Mouse (Mus musculus) yolk sac, embryonic 10.5 days (tissue): ENCODE results near the gene Slc2a9.

Source experiments
- DNase-seq: peaks from one replicate; pipeline ENCODE4 v3.0.0-alpha.2; 2017; ENCODE audit warnings: low spot score

The Slc2a9 gene

GRCm38 (mm10) chr5:38502992-38503391 is at the start of gene Slc2a9:
Gene Slc2a9, minus strand, starts transcription at chr5:38503143.
- DNase-seq = no peak

- no peak for DNase-seq
These were observed 49.7 kb upstream of the Slc2a9 start for GRCm38 (mm10) chr5:38552615-38553014.

DNA sequence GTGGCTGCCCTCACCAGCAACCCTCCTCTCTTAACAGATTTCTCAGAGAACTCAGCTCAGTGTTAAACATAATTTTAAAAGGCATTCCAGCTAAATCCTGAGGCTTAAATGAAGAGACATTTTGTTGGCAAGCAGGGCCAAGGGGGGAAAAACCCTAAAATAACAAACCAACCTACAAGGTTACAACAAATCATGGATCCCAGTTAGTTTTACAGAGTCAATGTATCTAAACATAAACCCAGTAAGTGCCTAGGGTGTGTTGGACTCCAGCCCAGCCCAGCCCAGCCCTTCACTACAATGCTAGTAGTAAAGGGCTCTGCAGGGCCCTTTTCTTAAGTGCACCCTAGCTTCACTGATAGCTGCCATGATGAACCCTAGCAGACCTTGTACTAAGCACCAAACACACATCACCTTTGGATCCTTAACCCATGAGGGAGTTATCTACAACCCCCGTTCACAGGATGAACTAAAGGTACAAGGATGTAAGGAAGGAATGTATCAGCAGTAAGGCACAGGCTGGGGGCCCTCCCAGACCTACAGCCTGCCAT is 47.4 kb upstream of the Slc2a9 start:
- DNase-seq = no peak

GRCm38 (mm10) chr5:38549461-38549909 is 46.5 kb upstream of the Slc2a9 start:
- DNase-seq = no peak

- no peak for DNase-seq
These were observed 44.4 kb upstream of the Slc2a9 start for GRCm38 (mm10) chr5:38547375-38547774.

GRCm38 (mm10) chr5:38544423-38545415 is 41.8 kb upstream of the Slc2a9 start:
- no peak for DNase-seq

DNA sequence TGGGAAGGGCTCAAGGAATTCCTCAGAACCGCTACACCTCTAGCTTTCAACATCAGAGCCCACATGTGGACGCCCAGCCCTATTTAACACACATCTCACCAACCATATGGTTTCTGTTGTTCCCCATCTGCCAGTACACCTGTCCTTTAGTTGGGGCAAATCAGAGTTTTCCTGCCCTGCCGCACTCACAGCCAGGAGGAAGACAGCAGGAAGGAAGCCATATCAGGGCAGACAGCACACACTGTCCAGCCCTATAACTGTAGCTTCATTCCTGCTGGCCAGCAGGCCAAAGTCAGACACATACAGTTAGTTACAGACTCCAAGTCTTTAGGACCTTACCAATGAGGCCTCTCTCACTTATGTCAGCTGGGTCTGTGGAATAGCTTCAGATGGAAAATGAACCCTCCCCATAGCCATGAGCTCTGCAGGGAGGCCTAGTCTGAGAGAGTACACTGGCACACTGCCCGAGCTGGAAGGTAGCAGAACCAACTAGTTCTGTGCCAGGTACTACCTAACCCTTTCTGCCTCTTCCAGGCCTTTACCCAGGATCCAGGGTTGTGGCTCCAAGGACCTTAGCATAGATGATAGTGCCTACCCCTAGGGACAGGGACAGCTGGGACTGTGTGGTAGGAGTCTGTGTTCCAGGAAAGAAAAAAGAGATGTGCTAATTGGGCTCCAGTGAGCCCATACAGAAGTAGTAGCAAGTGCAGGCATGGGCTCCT is 40.7 kb upstream of the Slc2a9 start:
- DNase-seq = no peak

DNA sequence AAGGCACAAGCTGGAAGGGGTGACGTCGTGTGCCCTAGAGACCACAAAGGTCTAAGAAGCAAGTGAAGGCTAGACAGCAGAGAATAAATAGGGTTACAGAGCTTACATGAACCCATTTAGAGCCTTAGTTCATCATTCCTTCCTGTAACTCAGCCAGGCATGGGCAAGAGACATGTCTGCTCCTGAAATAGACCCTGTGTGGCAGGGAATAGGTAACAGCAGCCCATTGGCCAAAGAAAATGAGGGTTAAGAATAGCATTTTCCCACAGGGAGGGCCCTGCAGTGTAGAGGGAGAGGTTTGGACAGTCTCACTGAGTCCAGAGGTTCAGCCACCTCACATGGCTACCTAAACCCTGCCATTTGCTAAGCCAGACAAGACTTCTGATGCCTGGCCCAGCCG is 38.8 kb upstream of the Slc2a9 start:
- DNase-seq = no peak

GRCm38 (mm10) chr5:38540898-38541297 is 38.0 kb upstream of the Slc2a9 start:
- DNase-seq = no peak

DNA sequence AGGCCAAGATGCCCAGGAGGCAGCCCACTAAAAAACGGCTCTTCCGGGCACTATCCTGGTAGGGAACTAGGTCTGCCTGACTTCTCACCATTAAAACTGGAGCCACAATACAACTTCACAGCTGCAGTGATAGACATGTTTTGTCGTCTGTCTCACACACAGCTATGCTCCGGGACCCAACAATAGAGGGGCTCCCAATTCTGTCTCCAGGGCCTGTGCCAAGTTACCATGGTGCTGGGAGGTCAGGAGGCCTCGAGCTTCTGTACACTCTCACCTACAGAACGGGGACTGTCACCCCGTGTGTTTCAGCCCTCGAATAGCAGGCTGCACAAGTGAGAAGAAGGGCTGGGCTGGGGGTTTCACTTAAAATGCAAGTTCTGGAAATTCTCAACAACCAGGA is 35.6 kb upstream of the Slc2a9 start:
- DNase-seq = no peak

GRCm38 (mm10) chr5:38537845-38538244 is 34.9 kb upstream of the Slc2a9 start:
- DNase-seq = no peak

DNA sequence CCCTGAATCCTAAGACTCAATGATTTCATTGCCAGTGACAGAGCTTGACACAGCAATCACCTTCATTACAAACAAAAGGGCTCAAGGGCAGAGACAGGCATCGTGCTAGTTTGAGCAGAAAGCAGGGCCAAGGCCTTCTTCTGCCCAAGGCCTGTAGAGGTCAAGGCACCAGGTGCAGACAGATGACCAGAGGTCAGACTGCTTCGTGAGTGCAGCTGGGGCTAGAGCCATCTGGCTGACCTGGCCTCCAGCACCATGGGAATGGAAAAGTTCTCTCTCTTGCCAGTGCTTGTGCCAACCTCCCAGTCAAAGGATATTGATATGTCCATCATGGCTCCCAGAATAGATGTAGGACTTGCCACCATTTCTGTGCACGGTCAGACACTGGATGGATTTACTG is 33.9 kb upstream of the Slc2a9 start:
- no peak for DNase-seq

DNA sequence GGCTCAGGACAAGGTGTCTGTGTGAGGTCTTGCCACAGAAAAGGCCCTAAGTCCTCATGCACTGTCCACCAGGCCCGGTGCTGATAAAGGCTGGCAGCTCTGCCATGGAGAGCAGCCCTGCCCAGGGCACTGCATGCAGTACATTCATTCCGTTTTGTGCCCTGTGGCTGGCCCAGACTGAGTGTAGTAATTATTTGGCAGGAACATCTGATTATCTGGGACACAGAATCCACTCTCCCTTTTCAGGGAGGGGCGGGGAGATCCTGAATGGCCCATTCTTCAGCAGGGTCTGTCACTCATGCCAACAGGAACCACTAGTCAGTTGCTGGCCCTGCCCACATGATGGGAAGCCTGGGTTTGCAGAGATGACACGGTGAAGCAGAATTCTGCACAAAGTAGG is 29.1 kb upstream of the Slc2a9 start:
- DNase-seq = no peak

GRCm38 (mm10) chr5:38529724-38530428 is 26.9 kb upstream of the Slc2a9 start:
- no peak for DNase-seq

DNA sequence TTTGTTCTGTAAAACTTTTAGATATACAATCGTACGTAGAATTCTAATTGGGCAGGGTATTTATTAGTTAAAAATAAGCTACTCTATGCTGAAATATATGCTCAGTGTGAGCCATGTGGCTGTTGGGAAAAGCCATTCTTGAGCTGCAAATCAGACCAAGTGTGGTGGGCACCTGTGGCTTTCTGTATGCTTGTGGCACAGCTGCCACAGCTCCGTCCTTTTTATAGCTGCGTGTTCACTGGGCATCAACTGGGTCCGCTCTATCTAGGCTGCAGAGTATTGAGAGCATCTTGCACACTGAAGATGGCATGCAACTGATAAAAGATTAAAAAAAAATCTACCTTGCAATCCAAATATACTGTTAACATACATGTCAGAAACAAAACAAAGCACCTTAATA is 20.0 kb upstream of the Slc2a9 start:
- no peak for DNase-seq

GRCm38 (mm10) chr5:38520838-38521237 is 17.9 kb upstream of the Slc2a9 start:
- DNase-seq = no peak

DNA sequence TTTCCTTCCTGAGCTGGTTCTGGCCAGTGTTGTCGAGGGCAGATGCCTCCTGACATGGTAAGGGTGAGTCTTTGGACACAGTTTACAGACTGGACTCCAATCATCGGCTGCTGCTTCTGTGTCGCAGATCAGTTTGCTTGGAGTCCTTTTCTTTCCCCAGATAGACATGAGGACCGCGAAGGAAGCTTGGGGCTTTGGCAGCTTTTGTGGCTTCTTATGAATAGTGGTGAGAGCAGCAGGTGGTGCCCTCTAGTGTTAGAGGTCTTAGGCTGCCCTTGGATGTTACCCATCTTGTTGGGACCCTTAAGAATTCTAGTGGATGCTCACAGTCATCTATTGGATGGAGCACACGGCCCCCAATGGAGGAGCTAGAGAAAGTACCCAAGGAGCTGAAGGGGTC is 13.3 kb upstream of the Slc2a9 start:
- DNase-seq = no peak

DNA sequence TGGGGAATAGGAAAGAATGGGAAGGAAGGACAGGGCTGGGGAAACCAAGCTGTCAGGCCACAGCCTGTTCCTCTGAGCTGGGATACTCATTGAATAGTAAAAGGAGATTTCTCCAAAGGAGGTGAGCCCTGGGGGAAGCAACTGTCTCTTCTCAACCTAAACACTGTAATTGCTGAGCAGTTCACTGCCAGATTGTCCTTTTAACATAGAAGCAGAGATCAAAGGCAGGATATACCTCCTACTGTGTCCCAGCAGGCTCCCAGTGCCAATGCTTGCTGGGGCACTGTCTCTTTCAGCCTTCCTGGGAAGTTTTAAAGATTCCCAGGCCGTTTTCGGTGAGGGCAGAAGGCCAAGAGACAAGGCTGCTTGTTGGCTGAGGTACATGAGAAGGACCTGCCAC is 10.0 kb upstream of the Slc2a9 start:
- DNase-seq = no peak

DNA sequence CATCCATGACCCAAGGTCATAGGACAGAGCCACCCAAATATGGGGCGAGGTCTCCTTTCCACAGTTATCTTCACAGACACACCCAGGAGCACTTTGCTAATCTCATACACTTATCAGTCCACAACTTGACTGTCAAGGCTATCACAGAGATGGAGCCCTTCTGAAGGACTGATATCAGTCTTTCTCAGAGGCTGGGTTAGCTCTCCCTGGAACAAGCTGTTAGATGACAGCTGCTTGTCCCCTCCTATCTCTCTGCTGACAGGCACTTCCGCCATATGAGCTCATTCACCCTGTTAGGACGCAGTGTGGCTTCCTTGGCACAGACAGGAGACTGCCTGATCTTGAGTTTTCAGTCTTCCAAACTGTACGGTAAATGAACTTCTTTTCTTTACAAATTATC is 6.6 kb upstream of the Slc2a9 start:
- DNase-seq = peak; percentile 28

GRCm38 (mm10) chr5:38505435-38505765 is 2.5 kb upstream of the Slc2a9 start:
- no peak for DNase-seq

DNA sequence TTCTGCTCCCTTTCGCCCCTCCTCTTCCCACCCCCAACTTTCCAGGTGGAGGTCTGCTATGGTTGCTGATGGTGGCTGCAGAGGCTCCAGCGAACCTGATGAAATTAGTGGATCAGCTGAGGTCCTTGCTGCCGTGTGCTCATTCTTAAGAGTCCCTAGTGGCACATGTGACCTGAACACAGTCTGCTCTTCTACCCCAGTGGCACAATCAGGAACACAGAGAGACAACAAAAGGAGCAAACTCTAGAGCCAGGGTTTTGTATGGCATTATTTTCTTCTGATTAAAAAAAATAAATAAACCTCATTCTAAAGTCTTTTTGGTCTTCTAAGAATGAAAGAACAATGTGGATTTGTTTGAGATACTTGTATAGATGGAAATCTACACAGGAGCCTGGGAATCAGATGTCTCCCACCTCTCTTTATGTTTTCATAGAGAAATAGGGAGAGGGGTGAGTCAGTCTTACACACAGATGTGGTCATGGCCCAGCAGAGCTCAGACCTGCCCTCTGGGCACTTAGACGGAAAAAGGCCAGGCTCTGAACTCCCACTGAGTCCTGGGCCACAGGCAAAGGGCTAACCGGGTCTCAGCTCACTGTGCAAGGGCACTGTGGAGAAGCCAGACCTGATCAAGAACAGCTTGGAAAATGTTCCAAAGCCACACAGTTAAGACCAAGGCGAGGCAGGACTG is 1.9 kb upstream of the Slc2a9 start:
- no peak for DNase-seq

DNA sequence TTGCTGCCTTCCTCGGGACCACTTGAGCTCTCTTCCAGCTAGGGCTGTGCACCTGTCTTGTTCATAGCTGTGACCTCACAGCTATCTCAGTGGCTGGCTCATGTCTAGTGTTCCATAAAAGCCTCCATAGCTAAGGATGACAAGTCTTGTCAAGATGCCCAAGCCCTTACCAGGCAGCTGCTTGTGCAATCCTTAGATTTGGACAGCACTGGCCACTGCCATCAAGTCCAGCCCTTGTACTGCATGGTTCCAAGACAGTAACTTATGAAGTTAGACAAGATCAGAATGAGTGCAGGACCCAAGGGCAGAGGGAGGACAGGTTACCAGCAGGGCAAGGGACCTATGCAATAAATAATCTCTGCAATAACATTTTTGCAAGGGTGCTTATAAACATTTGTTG is 1.2 kb upstream of the Slc2a9 start:
- DNase-seq = no peak
